Mouse (Mus musculus): ENCODE data around the gene Spg20.

DNA sequence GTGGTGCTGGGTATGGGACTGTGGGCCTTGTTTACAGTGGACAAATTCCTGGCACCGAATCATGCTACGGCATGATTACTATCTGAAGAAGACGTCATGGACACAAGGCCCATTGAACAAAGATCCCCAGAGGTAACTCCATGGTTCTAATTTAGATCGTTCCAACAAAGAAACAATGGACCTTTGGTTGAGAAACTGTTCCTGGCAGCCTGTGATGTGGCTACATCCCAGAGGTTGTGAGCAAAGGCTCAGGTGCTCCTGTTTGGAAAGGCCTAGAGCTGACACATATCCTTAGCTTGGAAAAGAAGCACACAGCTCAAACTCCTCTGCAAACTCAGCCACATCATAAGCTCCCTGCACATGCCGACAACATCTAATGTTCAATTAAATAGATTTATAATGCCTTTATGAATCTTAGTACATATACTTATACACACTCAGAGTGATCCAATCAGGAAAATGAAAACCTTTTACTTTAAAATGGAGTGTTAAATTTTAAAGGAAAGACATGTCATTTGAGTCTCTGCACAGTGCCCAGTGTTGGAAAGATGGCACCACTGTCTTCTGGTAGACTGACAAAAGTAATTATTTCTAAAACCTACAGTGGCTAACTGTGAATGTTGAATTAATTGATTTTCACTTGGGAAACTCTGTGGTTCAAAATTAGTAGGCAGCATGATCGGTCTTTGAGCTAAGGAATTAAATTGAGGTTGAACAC, 37.2 kb upstream of the Spg20 start:
- no peak for TF ChIP-seq CTCF (IDR thresholded peaks at IDR 0.05; ENCODE audit: borderline replicate concordance, control insufficient read depth, extremely low read depth, insufficient read depth, low read length, poor library complexity)
- TF ChIP-seq POLR2A (IDR thresholded peaks at IDR 0.05; ENCODE audit: control insufficient read depth, extremely low read depth, insufficient read depth, low read length, poor library complexity): no peak

Data from thymus, adult 2 months (tissue).